Mouse (Mus musculus) induced T-regulatory cell, adult 2 months (primary cell): ENCODE measurements around the gene Entpd4b.
"Not testable (repeated sequence)": the region's sequence is repeated elsewhere in the genome, so short reads cannot be mapped to it uniquely, and the experiment has no call there.

ENCODE experiments used
- DNase-seq: peaks from one replicate; pipeline ENCODE4 v3.0.0-alpha.2; 2012; ENCODE audit warnings: low read depth

Entpd4b gene

GRCm38 (mm10) chr14:69555110-69555831 is at the start of gene Entpd4b:
Entpd4b (plus strand) TSS chr14:69555424.
- DNase-seq: not testable (repeated sequence)

- not testable (repeated sequence) for DNase-seq
These were observed 48.2 kb upstream of the Entpd4b start for GRCm38 (mm10) chr14:69507000-69507399.

- not testable (repeated sequence) for DNase-seq
These were observed 42.8 kb upstream of the Entpd4b start, which contains the start of gene Gm27179 for GRCm38 (mm10) chr14:69512449-69512848. Gm27179 (minus strand) TSS chr14:69512549.

- not testable (repeated sequence) for DNase-seq
These were observed 34.4 kb upstream of the Entpd4b start for GRCm38 (mm10) chr14:69520810-69521209.

GRCm38 (mm10) chr14:69523001-69523400 is 32.2 kb upstream of the Entpd4b start:
- not testable (repeated sequence) for DNase-seq

- DNase-seq: not testable (repeated sequence)
These were observed 29.0 kb upstream of the Entpd4b start for GRCm38 (mm10) chr14:69526202-69526601.

- not testable (repeated sequence) for DNase-seq
These were observed 18.7 kb upstream of the Entpd4b start for GRCm38 (mm10) chr14:69536539-69536938.

GRCm38 (mm10) chr14:69540113-69540512 is 15.1 kb upstream of the Entpd4b start:
- DNase-seq: not testable (repeated sequence)

- not testable (repeated sequence) for DNase-seq
These were observed 12.5 kb upstream of the Entpd4b start for GRCm38 (mm10) chr14:69542695-69543094.

GRCm38 (mm10) chr14:69544033-69544432 is 11.2 kb upstream of the Entpd4b start:
- not testable (repeated sequence) for DNase-seq

- DNase-seq: not testable (repeated sequence)
These were observed 10.2 kb upstream of the Entpd4b start for GRCm38 (mm10) chr14:69545052-69545451.

GRCm38 (mm10) chr14:69547310-69547709 is 7.9 kb upstream of the Entpd4b start:
- DNase-seq: not testable (repeated sequence)

- not testable (repeated sequence) for DNase-seq
These were observed 1.6 kb downstream of the Entpd4b start for GRCm38 (mm10) chr14:69556820-69557219.

GRCm38 (mm10) chr14:69557550-69557949 is 2.3 kb downstream of the Entpd4b start:
- DNase-seq: not testable (repeated sequence)
